Mouse (Mus musculus) thymus, postnatal 4 days (tissue): ENCODE measurements around the gene Cir1.
A peak's percentile ranks its signal among the peaks of the same experiment; 100 is the strongest.

Experiments
- DNase-seq: peaks from one replicate; pipeline ENCODE4 v3.0.0; 2021

Cir1 gene

GRCm38 (mm10) chr2:73271459-73272161, 40.9 kb downstream of the Cir1 start, which contains the start of gene Sp9:
TSS of gene Sp9 (plus strand) at chr2:73271925.
- peak; percentile 82 for DNase-seq

- peak; percentile 43 for DNase-seq
Measured at GRCm38 (mm10) chr2:73270593-73271458, 41.7 kb downstream of the Cir1 start.

GRCm38 (mm10) chr2:73270071-73270592, 42.4 kb downstream of the Cir1 start:
- no peak for DNase-seq

GRCm38 (mm10) chr2:73269666-73270065, 42.8 kb downstream of the Cir1 start:
- peak; percentile 27 for DNase-seq

GRCm38 (mm10) chr2:73268836-73269395, 43.6 kb downstream of the Cir1 start:
- no peak for DNase-seq

- no peak for DNase-seq
Measured at GRCm38 (mm10) chr2:73268281-73268680, 44.2 kb downstream of the Cir1 start.

- no peak for DNase-seq
Measured at GRCm38 (mm10) chr2:73267818-73268217, 44.7 kb downstream of the Cir1 start.

GRCm38 (mm10) chr2:73267231-73267630, 45.3 kb downstream of the Cir1 start:
- no peak for DNase-seq

- no peak for DNase-seq
Measured at GRCm38 (mm10) chr2:73266623-73267022, 45.9 kb downstream of the Cir1 start.

GRCm38 (mm10) chr2:73266011-73266410, 46.5 kb downstream of the Cir1 start:
- DNase-seq: peak; percentile 28

- no peak for DNase-seq
Measured at GRCm38 (mm10) chr2:73264611-73265195, 47.8 kb downstream of the Cir1 start.

GRCm38 (mm10) chr2:73263794-73264610, 48.5 kb downstream of the Cir1 start:
- no peak for DNase-seq

GRCm38 (mm10) chr2:73263172-73263765, 49.2 kb downstream of the Cir1 start:
- no peak for DNase-seq

GRCm38 (mm10) chr2:73248701-73249100, 63.8 kb downstream of the Cir1 start:
- DNase-seq: no peak

- DNase-seq: no peak
Measured at GRCm38 (mm10) chr2:73241299-73241698, 71.2 kb downstream of the Cir1 start.
